Mouse (Mus musculus) forebrain, embryonic 14.5 days (tissue): ENCODE data around the gene Mta3. TPM values are rescaled to one million over a fixed set of nuclear protein-coding genes. Genes with fewer than 3 reads are reported as not detected.

Source experiments
- ATAC-seq: fragments of 200-750 bp; cut with Nextera tagmentation; 2 replicates; pipeline ENCODE4 v1.8.0; 2017; ENCODE audit warnings: mild to moderate bottlenecking, moderate library complexity
- DNase-seq: peaks from one replicate; pipeline ENCODE4 v3.0.0-alpha.2; 2015; ENCODE audit warnings: low spot score
- H3K27ac ChIP-seq: fragments of 300-500 bp; sonication (generic); 2 replicates; pipeline ENCODE4 v1.5.1; 2014; ENCODE audit warnings: low read depth, mild to moderate bottlenecking, control low read depth, low read length, moderate library complexity
- H3K27me3 ChIP-seq: fragments of 300-500 bp; sonication (generic); replicated peaks from 2 replicates; pipeline ENCODE4 v1.6.1; 2014; ENCODE audit warnings: low read length, control low read depth, mixed read lengths; ENCODE audit not compliant: control insufficient read depth, insufficient read depth
- H3K36me3 ChIP-seq: fragments of 300-500 bp; sonication (generic); 2 replicates; pipeline ENCODE4 v1.6.1; 2014; ENCODE audit warnings: low read length, control low read depth; ENCODE audit not compliant: control insufficient read depth, insufficient read depth
- H3K4me1 ChIP-seq: fragments of 300-500 bp; sonication (generic); 2 replicates; pipeline ENCODE4 v1.6.1; 2014; ENCODE audit warnings: antibody characterized with exemption, low read length, control low read depth; ENCODE audit not compliant: control insufficient read depth, insufficient read depth
- H3K4me2 ChIP-seq: fragments of 300-500 bp; sonication (generic); 2 replicates; pipeline ENCODE4 v1.6.1; 2014; ENCODE audit warnings: mild to moderate bottlenecking, control low read depth, low read length
- H3K4me3 ChIP-seq: fragments of 300-500 bp; sonication (generic); 2 replicates; pipeline ENCODE4 v1.5.1; 2014; ENCODE audit warnings: low read depth, low read length, control low read depth
- H3K9ac ChIP-seq: fragments of 300-500 bp; sonication (generic); 2 replicates; pipeline ENCODE4 v1.6.1; 2014; ENCODE audit warnings: mild to moderate bottlenecking, low read length, control low read depth, moderate library complexity
- H3K9me3 ChIP-seq: fragments of 300-500 bp; sonication (generic); replicated peaks from 2 replicates; pipeline ENCODE4 v1.6.1; 2016; ENCODE audit warnings: low read length, control low read depth, mixed read lengths; ENCODE audit not compliant: control insufficient read depth
- WGBS: fragments of 180-500 bp; shearing (Covaris S2); extraction: QIAGEN DNeasy Blood & Tissue Kit; methylation state at CpG from one replicate; pipeline ENCODE4 v1.1.7; 2014; 5-methylcytosine and 5-hydroxymethylcytosine counted together
- polyA plus RNA-seq: library from polyadenylated mRNA; unstranded; fragments of >200 nt; fragmentation: Nextera tagmentation; extraction: Ambion mirVana; gene quantifications from 2 replicates; pipeline ENCODE4 v1.2.1, GENCODE M21; 2014

Gene Mta3
- polyA plus RNA-seq, 1 experiment from 2014 or later = 26.5 TPM

DNA sequence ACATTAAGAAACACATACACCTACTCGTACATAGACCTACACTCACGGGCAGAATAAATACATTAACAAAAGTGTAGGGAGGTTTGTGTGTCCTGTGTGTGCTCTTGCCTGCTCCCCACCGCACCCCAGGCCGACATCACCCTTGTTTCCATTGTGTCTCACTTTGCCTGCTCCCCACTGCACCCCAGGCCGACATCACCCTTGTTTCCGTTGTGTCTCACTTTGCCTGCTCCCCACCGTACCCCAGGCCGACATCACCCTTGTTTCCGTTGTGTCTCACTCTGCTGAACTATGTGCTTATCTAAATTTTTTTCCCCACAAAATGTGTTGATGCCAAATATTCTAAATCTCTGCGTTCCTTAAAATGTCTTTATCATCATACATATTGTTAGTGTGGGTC, 15.2 kb downstream of the Mta3 start:
- peaks cover 19% of the 10 kb centered on the region for H3K36me3 ChIP-seq
- ATAC-seq (no peak), DNase-seq (no peak)
- 92% methylated on average over 10 of the region's 10 CpGs for WGBS
- no peak overlapping the region for H3K27ac ChIP-seq
- no peak overlapping the region for H3K9ac ChIP-seq
- H3K4me1 ChIP-seq = no peaks in the 10 kb centered on the region
- H3K27me3 ChIP-seq = no peaks in the 10 kb centered on the region
- H3K4me2 ChIP-seq = no peak overlapping the region
- H3K4me3 ChIP-seq = no peak overlapping the region
- H3K9me3 ChIP-seq = no peaks in the 10 kb centered on the region

DNA sequence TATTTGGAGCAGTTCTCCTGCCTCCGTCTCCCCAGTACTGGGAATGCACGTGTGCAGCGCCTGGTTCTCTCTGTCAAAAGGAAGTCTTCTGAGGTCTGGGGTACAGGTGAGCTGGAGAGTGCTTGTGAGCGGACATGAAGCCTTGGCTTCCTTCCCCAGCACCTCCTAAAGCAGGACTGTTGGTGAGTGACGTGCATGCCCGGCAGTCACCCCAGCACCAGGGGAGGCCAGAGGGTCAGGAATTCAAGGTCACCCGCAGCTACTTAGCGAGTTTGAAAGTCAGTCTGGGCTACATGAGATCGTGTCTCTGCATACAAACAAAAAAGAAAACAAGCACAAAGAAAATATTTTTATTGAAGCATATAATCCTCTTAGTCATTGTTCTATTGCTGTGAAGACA, 17.1 kb downstream of the Mta3 start:
- Histone ChIP-seq H3K4me3 (no peak overlapping the region), H3K27ac (no peak overlapping the region), H3K36me3 (peaks cover 11% of the 10 kb centered on the region; the same call in 1 of the 2 replicates), H3K27me3 (no peaks in the 10 kb centered on the region), H3K4me2 (no peak overlapping the region), H3K9me3 (no peaks in the 10 kb centered on the region), H3K9ac (no peak overlapping the region), H3K4me1 (no peaks in the 10 kb centered on the region)
- 67% methylated on average over 9 of the region's 9 CpGs for WGBS
- DNase-seq = no peak
- ATAC-seq = no peak

DNA sequence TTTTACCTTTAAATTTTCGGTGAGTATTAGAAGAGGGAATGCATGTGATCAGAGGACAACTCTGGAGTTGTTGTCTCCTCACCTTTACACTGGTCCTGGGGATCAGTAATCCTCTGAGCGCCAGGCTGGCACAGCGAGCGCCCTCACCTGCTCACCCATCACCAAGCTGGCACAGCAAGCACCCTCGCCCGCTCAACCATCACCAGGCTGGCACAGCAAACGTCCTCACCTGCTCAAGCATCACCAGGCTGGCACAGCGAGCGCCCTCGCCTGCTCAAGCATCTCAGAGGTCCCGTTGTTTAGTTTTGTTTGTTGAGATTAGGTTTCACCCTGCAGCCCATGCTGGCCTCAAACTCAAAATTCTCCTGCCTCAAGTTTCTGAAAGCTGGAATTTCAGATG, 20.5 kb downstream of the Mta3 start:
- H3K4me3 ChIP-seq = no peak overlapping the region
- ATAC-seq (no peak), DNase-seq (no peak)
- 95% methylated on average over 11 of the region's 11 CpGs for WGBS
- no peaks in the 10 kb centered on the region for H3K27me3 ChIP-seq
- H3K4me1 ChIP-seq = no peaks in the 10 kb centered on the region
- no peaks in the 10 kb centered on the region for H3K9me3 ChIP-seq
- no peak overlapping the region for H3K9ac ChIP-seq
- H3K27ac ChIP-seq = no peak overlapping the region
- no peak overlapping the region for H3K4me2 ChIP-seq
- H3K36me3 ChIP-seq = 0 out of 2 replicates have a peak, but pooled peaks cover 3% of the 10 kb centered on the region

DNA sequence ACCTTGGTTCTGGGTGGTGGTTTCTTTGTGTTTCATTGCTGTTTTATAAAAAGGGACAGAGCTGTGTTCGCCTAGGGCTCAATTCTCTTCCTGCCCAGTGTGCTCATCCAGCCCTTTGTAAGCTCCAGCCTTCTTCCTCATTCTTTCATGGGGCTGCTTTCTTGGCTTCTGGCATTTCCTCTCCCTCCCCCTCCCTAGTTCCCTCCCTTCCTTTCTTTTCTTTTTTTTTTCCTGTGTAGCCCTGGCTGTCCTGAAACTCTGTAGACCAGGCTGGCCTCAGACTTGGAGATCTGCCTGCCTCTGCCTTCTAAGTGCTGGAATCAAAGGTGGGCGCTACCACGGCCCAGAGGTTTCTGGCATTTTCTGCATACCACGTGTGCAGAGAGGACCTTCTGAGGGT, 21.7 kb downstream of the Mta3 start:
- 88% methylated on average over 4 of the region's 4 CpGs for WGBS
- no peaks in the 10 kb centered on the region for H3K27me3 ChIP-seq

DNA sequence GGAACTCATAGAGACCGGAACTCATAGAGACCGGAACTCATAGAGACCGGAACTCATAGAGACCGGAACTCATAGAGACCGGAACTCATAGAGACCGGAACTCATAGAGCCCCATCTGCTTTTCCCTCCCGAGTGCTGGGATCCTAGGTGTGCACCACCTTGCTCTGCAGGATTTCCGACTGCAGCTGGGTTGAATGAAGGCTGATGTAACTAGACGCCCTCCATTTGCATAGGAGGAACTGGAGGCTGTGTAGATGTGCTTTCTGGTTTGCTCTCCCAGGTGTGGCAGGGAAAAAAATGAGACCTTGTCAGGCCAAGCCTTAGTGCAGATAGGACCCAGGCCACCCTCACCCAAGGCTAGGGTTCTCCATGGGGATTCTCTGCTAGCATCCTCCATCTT, 23.1 kb downstream of the Mta3 start:
- H3K4me2 ChIP-seq = no peak overlapping the region
- H3K27me3 ChIP-seq = no peaks in the 10 kb centered on the region
- H3K9me3 ChIP-seq = no peaks in the 10 kb centered on the region
- H3K9ac ChIP-seq = no peak overlapping the region
- no peak overlapping the region for H3K4me3 ChIP-seq
- WGBS = 97% methylated on average over 9 of the region's 9 CpGs
- 0 out of 2 replicates have a peak, but pooled peaks cover 3% of the 10 kb centered on the region for H3K36me3 ChIP-seq
- H3K27ac ChIP-seq = no peak overlapping the region
- H3K4me1 ChIP-seq = no peaks in the 10 kb centered on the region
- no peak for ATAC-seq
- no peak for DNase-seq

More for the DNA sequence above, 21.7 kb downstream of the Mta3 start:
- Histone ChIP-seq H3K4me2 (no peak overlapping the region), H3K27ac (no peak overlapping the region), H3K4me1 (no peaks in the 10 kb centered on the region), H3K9me3 (no peaks in the 10 kb centered on the region), H3K9ac (no peak overlapping the region), H3K4me3 (no peak overlapping the region), H3K36me3 (0 out of 2 replicates have a peak, but pooled peaks cover 3% of the 10 kb centered on the region)
- no peak for ATAC-seq
- DNase-seq = no peak

- Histone ChIP-seq H3K4me2 (no peak overlapping the region), H3K4me3 (no peak overlapping the region), H3K9me3 (no peaks in the 10 kb centered on the region), H3K27me3 (no peaks in the 10 kb centered on the region), H3K4me1 (no peaks in the 10 kb centered on the region), H3K36me3 (0 out of 2 replicates have a peak, but pooled peaks cover 3% of the 10 kb centered on the region), H3K27ac (no peak overlapping the region), H3K9ac (no peak overlapping the region)
- DNase-seq (no peak), ATAC-seq (no peak)
- WGBS = 96% methylated on average over 6 of the region's 6 CpGs
These were observed 24.2 kb downstream of the Mta3 start for GRCm38 (mm10) chr17:83730123-83730522.

DNA sequence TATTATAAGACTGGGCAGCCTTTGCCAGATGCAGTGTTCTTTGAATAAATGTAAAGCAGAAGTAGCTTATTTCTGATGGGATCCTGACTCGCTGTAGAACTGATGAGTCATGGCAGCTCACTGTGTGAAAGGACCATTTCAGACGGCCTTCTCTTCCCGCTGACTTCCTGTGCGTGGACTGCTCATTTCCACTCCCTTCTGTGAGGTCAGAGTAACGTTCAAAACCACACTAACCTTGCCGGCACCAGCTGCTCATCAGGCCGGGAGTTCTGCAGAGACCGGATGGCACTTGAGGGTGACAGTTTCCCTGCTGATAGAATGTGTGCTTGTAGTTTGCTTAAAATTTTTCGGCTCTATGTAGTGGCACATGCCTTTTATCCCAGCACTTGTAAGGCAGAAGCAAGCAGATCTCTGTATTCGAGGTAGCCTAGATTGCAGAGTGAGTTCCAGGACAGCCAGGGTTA, 26.2 kb downstream of the Mta3 start:
- Histone ChIP-seq H3K9ac (no peak overlapping the region), H3K27me3 (no peaks in the 10 kb centered on the region), H3K4me1 (no peaks in the 10 kb centered on the region), H3K27ac (no peak overlapping the region), H3K9me3 (no peaks in the 10 kb centered on the region), H3K36me3 (no peaks in the 10 kb centered on the region), H3K4me2 (no peak overlapping the region), H3K4me3 (no peak overlapping the region)
- ATAC-seq = no peak
- WGBS = 71% methylated on average over 10 of the region's 10 CpGs
- DNase-seq = no peak

DNA sequence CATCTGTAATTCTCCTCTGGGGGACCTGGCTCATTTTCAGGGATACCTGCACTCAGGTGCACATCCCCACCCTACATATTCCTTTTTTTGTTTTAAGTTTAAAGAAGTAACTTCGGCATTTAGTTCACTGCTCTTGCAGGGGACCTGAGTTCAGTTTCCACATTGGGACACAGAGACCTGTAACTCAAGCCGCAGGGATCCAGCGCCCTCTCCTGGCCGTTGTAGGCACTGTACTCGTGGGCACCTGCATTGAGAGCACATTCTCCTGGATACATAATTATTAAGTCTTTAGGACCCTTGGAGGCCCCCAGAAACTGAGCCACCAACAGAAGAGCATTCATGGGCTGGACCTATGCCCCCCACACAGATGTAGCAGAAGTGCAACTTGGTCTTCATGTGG, 26.8 kb downstream of the Mta3 start:
- Histone ChIP-seq H3K9me3 (no peaks in the 10 kb centered on the region), H3K4me1 (no peaks in the 10 kb centered on the region), H3K27me3 (no peaks in the 10 kb centered on the region), H3K36me3 (no peaks in the 10 kb centered on the region), H3K4me2 (no peak overlapping the region), H3K9ac (no peak overlapping the region), H3K4me3 (no peak overlapping the region), H3K27ac (no peak overlapping the region)
- ATAC-seq (0 out of 2 replicates have a peak, but pooled peaks have one; percentile 12), DNase-seq (no peak)
- WGBS = 38% methylated on average over 5 of the region's 5 CpGs

DNA sequence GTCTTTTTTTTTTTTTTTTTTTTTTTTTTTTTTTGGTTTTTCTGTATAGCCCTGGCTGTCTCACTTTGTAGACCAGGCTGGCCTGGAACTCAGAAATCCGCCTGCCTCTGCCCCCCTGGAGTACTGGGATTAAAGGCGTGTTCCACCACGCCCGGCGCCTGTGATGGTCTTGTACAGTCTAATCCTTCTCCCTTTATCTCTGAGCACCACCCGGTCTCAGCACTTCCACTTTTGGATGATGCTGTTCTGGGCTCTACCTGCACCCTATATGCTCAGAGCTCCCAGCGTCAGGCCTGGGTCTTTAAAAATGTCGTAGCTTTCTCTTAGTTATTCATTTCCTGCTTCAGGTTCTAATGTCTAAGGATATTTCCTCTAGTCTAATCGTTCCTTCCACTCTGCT, 30.7 kb downstream of the Mta3 start:
- Histone ChIP-seq H3K36me3 (no peaks in the 10 kb centered on the region; the same call in 1 of the 2 replicates), H3K4me2 (no peak overlapping the region), H3K27ac (no peak overlapping the region), H3K4me1 (peaks cover 8% of the 10 kb centered on the region; the same call in 1 of the 2 replicates), H3K4me3 (no peak overlapping the region), H3K9me3 (no peaks in the 10 kb centered on the region), H3K9ac (no peak overlapping the region), H3K27me3 (no peaks in the 10 kb centered on the region)
- DNase-seq = no peak
- WGBS = 94% methylated on average over 9 of the region's 9 CpGs
- ATAC-seq = no peak
